Comparison of ENCODE assay signal across 9 mouse cellular contexts in genomic region chr7:16885271-16885776, GRCm38 (mm10). TPM values are rescaled to one million over a fixed set of nuclear protein-coding genes. Genes with fewer than 3 reads are reported as not detected.
DNase-seq lines count a peak whose midpoint lies in the region; ATAC-seq lines count a peak whose summit lies in the region.
"Had no signal": no experiment of that assay in that cellular context is flagged by ENCODE, and none has a peak within 500 bp of the region (broad histone marks: within the 10 kb centered on the region; RNA-seq: fewer than 3 reads in every experiment).

No protein-coding gene starts in this region.

- peaks cover 2% of the 10 kb centered on the region; the same call in 1 of the 2 replicates for H3K4me1 ChIP-seq in embryonic facial prominence, embryonic 14.5 days (ENCODE audit: control insufficient read depth, insufficient read depth, low read length)
- H3K4me1 ChIP-seq in intestine, embryonic 15.5 days (replicated peaks) = peaks cover 8% of the 10 kb centered on the region
- H3K4me1 ChIP-seq in neural tube, embryonic 14.5 days (ENCODE audit: control insufficient read depth, insufficient read depth, low read length) = no peaks in the 10 kb centered on the region

- 27% methylated on average over 14 of the region's 95 CpGs for WGBS in embryonic facial prominence, embryonic 14.5 days
- 19% methylated on average over 78 of the region's 95 CpGs for WGBS in intestine, embryonic 15.5 days
- WGBS in neural tube, embryonic 14.5 days = 10% methylated on average over 58 of the region's 95 CpGs

- peaks cover 71% of the 10 kb centered on the region for H3K36me3 ChIP-seq in embryonic facial prominence, embryonic 14.5 days (ENCODE audit: control insufficient read depth, insufficient read depth, low read length)
- peaks cover 18% of the 10 kb centered on the region for H3K36me3 ChIP-seq in intestine, embryonic 15.5 days
- peaks cover 6% of the 10 kb centered on the region; the same call in 1 of the 2 replicates for H3K36me3 ChIP-seq in neural tube, embryonic 14.5 days (ENCODE audit: control insufficient read depth, insufficient read depth, low read length)

- intact Hi-C loops in left cerebral cortex, postnatal 4 days (cut with DNase I) = no loop called here
- intact Hi-C loops in left cerebral cortex, postnatal 14 days (cut with DNase I) = no loop called here

- H3K4me3 ChIP-seq in embryonic facial prominence, embryonic 14.5 days (ENCODE audit: low read depth, low read length) = peak overlapping the region; percentile 30
- H3K4me3 ChIP-seq in intestine, embryonic 15.5 days (replicated peaks) = peak overlapping the region; percentile 35
- peak overlapping the region; percentile 19; the same call in 1 of the 2 replicates for H3K4me3 ChIP-seq in neural tube, embryonic 14.5 days (ENCODE audit: low read depth, low read length)

- H3K9me3 ChIP-seq in embryonic facial prominence, embryonic 14.5 days (ENCODE audit: control insufficient read depth, low read length) = peaks cover 12% of the 10 kb centered on the region; the same call in 1 of the 2 replicates
- peaks cover 11% of the 10 kb centered on the region for H3K9me3 ChIP-seq in intestine, embryonic 15.5 days
- H3K9me3 ChIP-seq in neural tube, embryonic 14.5 days (ENCODE audit: control insufficient read depth, low read length) = no peaks in the 10 kb centered on the region

- no peak overlapping the region for H3K27ac ChIP-seq in embryonic facial prominence, embryonic 14.5 days (replicated peaks; ENCODE audit: low read depth, low read length)
- no peak overlapping the region for H3K27ac ChIP-seq in intestine, embryonic 15.5 days
- H3K27ac ChIP-seq in neural tube, embryonic 14.5 days (ENCODE audit: low read depth, low read length) = no peak overlapping the region

- H3K4me2 ChIP-seq in embryonic facial prominence, embryonic 14.5 days (ENCODE audit: low read depth, low read length) = peak overlapping the region; percentile 26
- peak overlapping the region; percentile 52 for H3K4me2 ChIP-seq in intestine, embryonic 15.5 days (replicated peaks)
- H3K4me2 ChIP-seq in neural tube, embryonic 14.5 days (ENCODE audit: low read depth, low read length) = peak overlapping the region; percentile 20; the same call in 1 of the 2 replicates

- no peaks in the 10 kb centered on the region for H3K27me3 ChIP-seq in embryonic facial prominence, embryonic 14.5 days (replicated peaks; ENCODE audit: control insufficient read depth, insufficient read depth, low read length)
- peaks cover 16% of the 10 kb centered on the region for H3K27me3 ChIP-seq in intestine, embryonic 15.5 days (replicated peaks)
- H3K27me3 ChIP-seq in neural tube, embryonic 14.5 days (ENCODE audit: control insufficient read depth, insufficient read depth, low read length) = peaks cover 14% of the 10 kb centered on the region

- peak; percentile 22 for DNase-seq in left cerebral cortex, postnatal 4 days
- no peak for DNase-seq in left cerebral cortex, postnatal 14 days (ENCODE audit: low spot score in 2 of 2)
- no peak for DNase-seq in embryonic facial prominence, embryonic 14.5 days (ENCODE audit: low spot score)
- no peak for DNase-seq in layer of hippocampus, adult 18-20 months (ENCODE audit: low spot score in 2 of 2)
- DNase-seq in gastrocnemius, adult 8-10 months (ENCODE audit: low spot score in 2 of 2) = no peak
- no peak for DNase-seq in thymus, postnatal 14 days

- ATAC-seq in embryonic facial prominence, embryonic 14.5 days (ENCODE audit: low read depth) = peak; percentile 27; the same call in 1 of the 2 replicates
- ATAC-seq in intestine, embryonic 15.5 days = peak; percentile 44
- ATAC-seq in neural tube, embryonic 14.5 days (ENCODE audit: low read depth) = no peak

- H3K9ac ChIP-seq in embryonic facial prominence, embryonic 14.5 days (ENCODE audit: low read depth, low read length) = peak overlapping the region; percentile 30; the same call in 1 of the 2 replicates
- no peak overlapping the region for H3K9ac ChIP-seq in intestine, embryonic 15.5 days
- no peak overlapping the region for H3K9ac ChIP-seq in neural tube, embryonic 14.5 days (replicated peaks; ENCODE audit: low read depth, low read length)

RNA-seq across cellular contexts. Expression of gene Gng8, which starts 6.3 kb away (rescaled TPM):
- total RNA-seq in left cerebral cortex, postnatal 4 days (2021) = 1 to 10 TPM; 1.2 to 1.7 TPM
- 1 to 10 TPM; 1.2 to 1.5 TPM for total RNA-seq in left cerebral cortex, postnatal 14 days (2021)
- polyA plus RNA-seq in embryonic facial prominence, embryonic 14.5 days (2014; fragmentation: Nextera tagmentation; extraction: Ambion mirVana) = 27.0 and 29.1 TPM in 2 replicates
- 7.4 and 8.3 TPM in 2 replicates for polyA plus RNA-seq in intestine, embryonic 15.5 days (2015; fragmentation: Nextera tagmentation; extraction: Ambion mirVana)
- polyA plus RNA-seq in neural tube, embryonic 14.5 days (2014; fragmentation: Nextera tagmentation; extraction: Ambion mirVana) = 0.39 and 9.8 TPM in 2 replicates
- 1 to 10 TPM; 2.6 to 2.8 TPM for total RNA-seq in layer of hippocampus, adult 18-20 months (2021)
- total RNA-seq in gastrocnemius, adult 8-10 months (2022) = under 1 TPM in 1 of 4 experiments, not detected in 3; 0.36 TPM
- total RNA-seq: neutrophil, adult 5-6 weeks had no signal

RNA-seq across cellular contexts. Expression of gene Dact3, which starts 10.2 kb away (rescaled TPM):
- 10 to 100 TPM; 57.6 to 61.8 TPM for total RNA-seq in left cerebral cortex, postnatal 4 days (2021)
- total RNA-seq in left cerebral cortex, postnatal 14 days (2021) = 100 to 1,000 TPM; 130 to 141 TPM
- polyA plus RNA-seq in embryonic facial prominence, embryonic 14.5 days (2014; fragmentation: Nextera tagmentation; extraction: Ambion mirVana) = 7.2 and 7.6 TPM in 2 replicates
- polyA plus RNA-seq in intestine, embryonic 15.5 days (2015; fragmentation: Nextera tagmentation; extraction: Ambion mirVana) = 3.1 and 3.2 TPM in 2 replicates
- polyA plus RNA-seq in neural tube, embryonic 14.5 days (2014; fragmentation: Nextera tagmentation; extraction: Ambion mirVana) = 5.8 and 6.1 TPM in 2 replicates
- 100 to 1,000 TPM; 173 to 175 TPM for total RNA-seq in layer of hippocampus, adult 18-20 months (2021)
- total RNA-seq in gastrocnemius, adult 8-10 months (2022) = 1 to 10 TPM in 2 of 4 experiments, under 1 TPM in 2; 0.87 to 1.4 (median 1.1) TPM

RNA-seq across cellular contexts. Expression of gene Ptgir, which starts 21.0 kb away (rescaled TPM):
- total RNA-seq in left cerebral cortex, postnatal 4 days (2021) = not detected
- total RNA-seq in left cerebral cortex, postnatal 14 days (2021) = under 1 TPM in 1 of 2 experiments, not detected in 1; 0.11 TPM
- polyA plus RNA-seq in embryonic facial prominence, embryonic 14.5 days (2014; fragmentation: Nextera tagmentation; extraction: Ambion mirVana) = 1.8 and 1.9 TPM in 2 replicates
- 2.8 and 3.0 TPM in 2 replicates for polyA plus RNA-seq in intestine, embryonic 15.5 days (2015; fragmentation: Nextera tagmentation; extraction: Ambion mirVana)
- polyA plus RNA-seq in neural tube, embryonic 14.5 days (2014; fragmentation: Nextera tagmentation; extraction: Ambion mirVana) = 1.2 TPM in 1 of 2 replicates, not detected in the other
- total RNA-seq in layer of hippocampus, adult 18-20 months (2021) = under 1 TPM in 1 of 2 experiments, not detected in 1; 0.10 TPM
- under 1 TPM; 0.62 to 0.97 (median 0.93) TPM for total RNA-seq in gastrocnemius, adult 8-10 months (2022)

RNA-seq across cellular contexts. Expression of gene Calm3, which starts 38.6 kb away (rescaled TPM):
- total RNA-seq in left cerebral cortex, postnatal 4 days (2021) = 1,000 to 10,000 TPM; 1,235 to 1,345 TPM
- total RNA-seq in left cerebral cortex, postnatal 14 days (2021) = 1,000 to 10,000 TPM; 2,088 to 2,136 TPM
- 164 and 189 TPM in 2 replicates for polyA plus RNA-seq in embryonic facial prominence, embryonic 14.5 days (2014; fragmentation: Nextera tagmentation; extraction: Ambion mirVana)
- polyA plus RNA-seq in intestine, embryonic 15.5 days (2015; fragmentation: Nextera tagmentation; extraction: Ambion mirVana) = 137 and 140 TPM in 2 replicates
- polyA plus RNA-seq in neural tube, embryonic 14.5 days (2014; fragmentation: Nextera tagmentation; extraction: Ambion mirVana) = 412 and 503 TPM in 2 replicates
- total RNA-seq in layer of hippocampus, adult 18-20 months (2021) = 1,000 to 10,000 TPM; 2,132 to 2,161 TPM
- total RNA-seq in gastrocnemius, adult 8-10 months (2022) = 100 to 1,000 TPM; 386 to 534 (median 424) TPM

RNA-seq across cellular contexts. Expression of gene Prkd2, which starts 42.6 kb away (rescaled TPM):
- total RNA-seq in left cerebral cortex, postnatal 4 days (2021) = 1 to 10 TPM; 9.1 to 9.5 TPM
- 1 to 10 TPM; 9.0 to 9.3 TPM for total RNA-seq in left cerebral cortex, postnatal 14 days (2021)
- polyA plus RNA-seq in embryonic facial prominence, embryonic 14.5 days (2014; fragmentation: Nextera tagmentation; extraction: Ambion mirVana) = 14.4 and 16.5 TPM in 2 replicates
- 9.7 and 12.5 TPM in 2 replicates for polyA plus RNA-seq in intestine, embryonic 15.5 days (2015; fragmentation: Nextera tagmentation; extraction: Ambion mirVana)
- 4.5 and 7.4 TPM in 2 replicates for polyA plus RNA-seq in neural tube, embryonic 14.5 days (2014; fragmentation: Nextera tagmentation; extraction: Ambion mirVana)
- total RNA-seq in layer of hippocampus, adult 18-20 months (2021) = 1 to 10 TPM; 4.7 to 6.1 TPM
- total RNA-seq in gastrocnemius, adult 8-10 months (2022) = 1 to 10 TPM; 2.5 to 4.1 (median 3.4) TPM

Comparison
In these comparisons a context has a peak if more than half of its experiments do, and no peak if none do; other contexts are left out.
1. RNA of gene Dact3, which starts 10.2 kb away (total RNA-seq): 173 to 175 TPM in layer of hippocampus, adult 18-20 months, 130 to 141 TPM in left cerebral cortex, postnatal 14 days and 57.6 to 61.8 TPM in left cerebral cortex, postnatal 4 days; 0.87 to 1.4 TPM in gastrocnemius, adult 8-10 months; every median in the first group is over 10 times any median in the second.
2. Peak in every context shown above with its lines, with median percentiles within 50 percentile points of each other: H3K4me2 ChIP-seq and H3K4me3 ChIP-seq.